Mouse (Mus musculus): ENCODE results near the gene Runx3.
"Not testable (repeated sequence)": the region's sequence is repeated elsewhere in the genome, so short reads cannot be mapped to it uniquely, and the experiment has no call there.

The Runx3 gene

DNA sequence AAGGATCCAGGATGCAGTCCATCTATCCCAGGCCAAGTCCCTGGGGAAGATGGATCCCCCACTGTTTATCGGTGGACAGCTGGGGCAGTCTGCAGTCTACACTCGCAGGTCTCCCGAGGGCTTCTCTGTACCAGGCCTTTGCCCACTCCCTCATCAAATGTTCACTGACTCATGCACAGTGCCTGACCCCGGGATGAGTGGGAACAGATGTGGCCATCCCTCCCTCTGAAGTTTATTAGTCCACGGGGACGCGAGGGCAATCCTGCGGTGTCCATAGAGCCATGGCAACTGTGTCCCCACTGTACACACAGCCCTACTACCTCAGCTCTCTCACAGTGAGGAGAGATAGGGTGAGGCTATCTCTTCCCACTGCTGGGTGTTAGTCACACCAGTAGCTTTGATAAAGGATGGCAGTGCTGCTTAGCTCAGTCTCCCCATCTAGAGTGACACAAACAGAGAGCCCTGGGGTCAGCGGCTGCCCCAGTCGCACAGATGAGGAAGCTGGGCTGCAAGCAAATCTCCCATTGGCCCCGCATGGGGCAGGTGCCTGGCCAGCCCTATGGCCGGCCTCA is 50.9 kb downstream of the Runx3 start:
- no peak for DNase-seq (ENCODE audit: low spot score in 2 of 2)

DNA sequence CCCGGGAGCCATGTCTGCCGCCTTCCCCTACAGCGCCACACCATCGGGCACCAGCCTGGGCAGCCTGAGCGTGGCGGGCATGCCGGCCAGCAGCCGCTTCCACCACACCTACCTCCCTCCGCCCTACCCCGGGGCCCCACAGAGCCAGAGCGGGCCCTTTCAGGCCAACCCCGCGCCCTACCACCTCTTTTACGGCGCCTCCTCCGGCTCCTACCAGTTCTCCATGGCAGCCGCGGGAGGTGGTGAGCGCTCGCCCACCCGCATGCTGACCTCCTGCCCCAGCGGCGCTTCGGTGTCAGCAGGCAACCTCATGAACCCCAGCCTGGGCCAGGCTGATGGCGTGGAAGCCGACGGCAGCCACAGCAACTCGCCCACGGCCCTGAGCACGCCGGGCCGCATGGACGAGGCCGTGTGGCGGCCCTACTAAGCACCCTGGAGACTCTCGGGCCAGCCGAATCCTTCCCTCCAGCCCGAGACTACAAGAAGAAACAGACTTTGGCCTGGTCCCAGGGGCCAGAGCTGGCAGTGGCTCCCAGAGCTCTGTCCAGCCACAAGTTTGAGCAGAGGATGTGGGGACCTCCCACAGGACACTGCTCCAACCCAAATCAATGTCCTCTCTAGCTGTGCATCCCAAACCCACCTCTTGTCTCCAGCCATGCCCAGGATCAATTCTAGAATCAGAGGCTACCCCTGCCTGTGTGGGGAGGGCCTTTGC is 55.1 kb downstream of the Runx3 start:
- no peak for DNase-seq (ENCODE audit: low spot score in 2 of 2)

DNA sequence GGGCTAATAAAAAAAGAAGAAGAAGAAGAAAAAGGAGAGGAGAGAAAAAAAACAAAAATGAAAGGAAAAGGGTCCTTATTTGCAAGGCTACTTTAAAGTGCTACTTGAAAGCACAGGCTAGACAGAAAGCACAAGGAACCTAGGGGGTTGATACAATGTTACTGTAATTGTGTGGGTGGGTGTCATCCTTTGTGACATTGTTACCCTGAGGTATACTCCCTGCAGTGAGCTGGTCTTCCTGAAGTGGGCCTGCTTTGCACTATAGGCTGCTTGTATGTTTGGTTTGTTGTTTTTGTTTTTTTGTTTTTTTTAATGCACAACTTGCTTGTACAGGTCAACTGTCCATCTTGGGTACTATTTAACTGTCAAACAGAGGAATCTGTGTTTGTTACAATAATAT is 57.1 kb downstream of the Runx3 start:
- DNase-seq (ENCODE audit: low spot score in 2 of 2), result no peak

DNA sequence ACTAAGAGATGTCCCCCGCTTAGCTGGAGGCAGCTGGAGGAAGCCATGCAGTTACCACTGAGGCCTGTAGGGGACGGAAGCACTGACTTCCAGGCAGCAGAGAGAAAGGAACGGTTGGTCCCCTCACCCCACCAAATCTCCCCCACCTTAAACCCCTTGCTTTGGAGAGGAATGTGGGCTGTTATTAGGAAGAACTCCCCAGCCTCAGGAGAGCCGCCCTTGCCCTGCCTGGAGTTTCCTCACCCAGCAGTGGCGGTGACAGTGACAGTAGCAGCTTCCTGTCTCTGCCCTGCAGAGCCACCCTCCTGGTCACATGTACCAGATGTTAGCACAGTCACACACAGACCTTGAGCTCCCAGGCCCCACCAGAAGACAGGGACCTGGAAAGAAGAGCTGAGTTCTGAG is 58.6 kb downstream of the Runx3 start:
- no peak for DNase-seq (ENCODE audit: low spot score in 2 of 2)

DNA sequence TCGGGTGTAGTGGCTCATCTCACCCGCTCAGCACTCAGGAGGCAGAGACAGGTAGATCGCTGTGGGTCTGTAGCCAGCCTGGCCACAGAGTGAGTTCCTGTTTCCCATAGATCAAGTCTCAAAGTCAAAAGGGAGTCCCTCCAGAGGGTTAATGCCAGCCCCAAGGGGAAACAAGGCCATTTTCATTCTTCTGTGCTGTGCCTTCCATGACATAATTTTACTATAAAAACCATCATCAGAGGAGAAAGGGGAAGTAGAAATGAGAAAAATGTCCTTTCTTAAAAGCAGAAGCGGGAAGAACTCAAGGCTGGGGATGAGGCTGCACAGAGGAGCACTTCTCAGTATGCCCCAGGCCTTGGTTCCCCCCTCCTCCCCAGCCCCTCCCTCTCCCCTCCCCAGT is 61.4 kb downstream of the Runx3 start:
- no peak for DNase-seq (ENCODE audit: low spot score in 2 of 2)

DNA sequence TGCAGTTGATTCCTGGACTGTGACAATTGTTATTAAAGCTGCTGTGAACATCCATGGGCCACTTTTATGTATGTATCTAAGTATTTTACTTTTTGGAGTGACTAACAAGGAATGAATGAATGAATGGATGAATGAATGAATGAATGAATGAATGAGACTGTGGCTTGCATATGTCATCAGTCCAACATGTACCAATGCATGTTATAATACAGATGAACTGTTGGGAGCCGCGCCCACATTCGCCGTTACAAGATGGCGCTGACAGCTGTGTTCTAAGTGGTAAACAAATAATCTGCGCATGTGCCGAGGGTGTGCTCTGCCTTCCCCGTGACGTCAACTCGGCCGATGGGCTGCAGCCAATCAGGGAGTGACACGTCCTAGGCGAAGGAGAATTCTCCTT is 63.8 kb downstream of the Runx3 start:
- not testable (repeated sequence) for DNase-seq (ENCODE audit: low spot score in 2 of 2)

DNA sequence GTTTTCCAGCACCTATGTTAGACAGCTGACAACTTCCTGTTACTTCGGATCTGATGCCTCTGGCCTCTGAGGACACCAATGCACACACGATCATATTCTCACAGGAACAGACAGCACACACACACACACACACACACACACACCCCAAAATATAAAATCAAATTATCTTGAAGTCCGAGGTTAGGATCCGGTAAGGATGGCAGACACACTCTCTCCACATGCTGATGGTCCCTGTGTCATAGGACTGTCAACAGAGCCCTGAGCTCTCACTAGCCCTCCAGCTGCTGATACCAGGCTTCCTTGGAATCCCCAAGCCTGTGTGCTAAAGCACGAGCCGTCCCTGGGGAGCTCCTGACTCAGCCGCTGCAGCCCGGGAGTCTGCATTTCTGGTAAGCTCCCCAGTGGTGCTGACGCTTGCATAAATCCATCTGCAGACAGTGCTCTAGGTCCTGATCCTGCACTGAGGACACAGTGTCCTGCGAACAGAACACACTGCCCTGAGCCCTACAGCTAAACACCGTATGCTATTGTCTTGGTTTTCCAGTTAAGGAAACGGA is 69.1 kb downstream of the Runx3 start:
- no peak for DNase-seq (ENCODE audit: low spot score in 2 of 2)

DNA sequence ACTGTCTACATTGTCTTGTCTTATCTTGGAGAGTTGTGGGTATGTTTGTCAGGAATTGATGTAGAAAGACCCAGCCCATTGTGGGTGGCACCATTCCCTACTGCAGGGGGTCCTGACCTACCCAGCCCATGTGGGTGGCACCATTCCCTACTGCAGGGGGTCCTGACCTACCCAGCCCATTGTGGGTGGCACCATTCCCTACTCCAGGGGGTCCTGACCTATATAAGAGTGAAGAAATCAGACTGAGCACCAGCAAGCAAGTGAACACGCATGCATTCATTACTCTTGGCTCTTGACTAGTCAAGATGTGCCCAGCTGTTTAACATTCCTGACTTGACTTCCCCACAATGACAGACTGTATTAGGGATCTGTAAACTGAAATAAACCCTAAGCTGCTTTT is 69.9 kb downstream of the Runx3 start:
- no peak for DNase-seq (ENCODE audit: low spot score in 2 of 2)

DNA sequence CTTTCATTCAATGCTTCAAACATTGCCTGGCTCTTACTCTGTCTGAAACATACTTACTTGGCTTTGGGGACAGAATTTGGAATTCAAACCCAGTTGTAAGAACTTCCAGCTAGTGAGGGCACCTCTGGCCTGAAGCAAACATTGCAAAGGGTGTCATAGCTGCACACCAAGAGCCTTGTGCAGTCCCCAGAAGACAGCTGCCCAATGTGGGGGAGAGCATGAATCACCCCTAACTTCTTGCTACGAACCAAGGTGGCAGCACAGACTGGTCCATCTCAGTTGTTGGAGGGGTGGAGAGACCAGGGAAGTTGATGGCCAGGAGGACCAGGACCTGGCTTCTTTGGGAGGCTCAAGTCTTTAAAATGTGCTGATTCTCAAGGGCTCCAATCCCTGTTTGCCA is 70.7 kb downstream of the Runx3 start:
- DNase-seq (ENCODE audit: low spot score in 2 of 2), result no peak

DNA sequence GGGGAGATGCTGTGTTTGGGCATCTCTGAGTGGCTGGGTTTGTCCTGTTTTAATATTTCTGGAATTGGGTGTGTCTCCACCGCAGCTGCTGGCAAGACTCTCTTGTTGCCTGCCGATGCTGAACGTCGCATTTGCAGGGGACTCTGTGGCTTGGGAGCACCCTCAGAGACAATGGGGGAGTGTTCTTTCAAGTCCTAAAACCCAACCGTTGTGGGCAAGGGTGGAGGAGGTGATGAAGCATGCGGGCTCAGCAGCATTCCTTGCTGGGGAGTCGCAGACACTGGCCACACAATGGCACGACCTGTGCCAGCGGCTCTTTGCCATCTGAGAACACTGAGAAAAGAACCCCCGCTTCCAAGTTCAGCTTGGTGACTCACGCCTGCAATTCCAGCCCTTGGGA is 71.2 kb downstream of the Runx3 start:
- DNase-seq (ENCODE audit: low spot score in 2 of 2), result no peak

DNA sequence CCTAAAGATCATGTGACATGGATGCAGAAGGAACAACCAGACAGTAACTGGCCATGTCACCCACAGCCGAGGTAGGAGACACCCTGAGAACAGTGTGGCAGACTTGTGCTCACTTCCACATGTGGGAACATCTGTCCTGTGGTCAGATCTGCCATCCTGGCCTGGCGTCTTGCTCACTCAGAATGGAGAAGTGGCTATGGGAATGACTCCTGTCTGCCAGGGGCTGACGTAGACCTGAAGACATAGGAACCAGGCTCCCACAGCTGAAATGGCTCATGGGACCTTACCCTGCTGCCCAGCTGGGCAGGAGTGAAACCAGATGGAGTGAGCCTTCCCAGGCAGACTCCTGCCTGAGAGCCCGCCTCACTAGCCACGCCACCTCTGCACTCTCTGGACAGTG is 72.4 kb downstream of the Runx3 start:
- DNase-seq (ENCODE audit: low spot score in 2 of 2), result no peak

DNA sequence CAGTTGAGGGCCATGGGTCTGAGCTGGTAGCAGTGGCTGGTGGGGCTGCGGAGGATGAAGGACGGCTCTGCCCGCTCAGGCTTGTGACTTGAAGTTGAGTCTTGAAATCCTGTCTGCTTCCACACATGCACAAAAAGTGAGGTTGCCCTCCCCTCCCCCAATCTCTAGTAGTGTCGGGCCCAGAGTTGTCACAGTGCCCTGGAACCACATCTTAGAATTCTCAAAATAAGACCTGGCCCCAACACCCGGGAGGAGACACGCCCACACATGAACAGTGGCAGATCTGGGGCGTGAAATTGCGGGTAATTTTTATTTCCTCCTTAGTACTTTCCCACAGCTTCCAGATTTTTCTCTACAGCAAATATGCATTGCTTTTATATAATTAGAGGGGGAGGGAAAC is 77.4 kb downstream of the Runx3 start:
- DNase-seq (ENCODE audit: low spot score in 2 of 2), result no peak

DNA sequence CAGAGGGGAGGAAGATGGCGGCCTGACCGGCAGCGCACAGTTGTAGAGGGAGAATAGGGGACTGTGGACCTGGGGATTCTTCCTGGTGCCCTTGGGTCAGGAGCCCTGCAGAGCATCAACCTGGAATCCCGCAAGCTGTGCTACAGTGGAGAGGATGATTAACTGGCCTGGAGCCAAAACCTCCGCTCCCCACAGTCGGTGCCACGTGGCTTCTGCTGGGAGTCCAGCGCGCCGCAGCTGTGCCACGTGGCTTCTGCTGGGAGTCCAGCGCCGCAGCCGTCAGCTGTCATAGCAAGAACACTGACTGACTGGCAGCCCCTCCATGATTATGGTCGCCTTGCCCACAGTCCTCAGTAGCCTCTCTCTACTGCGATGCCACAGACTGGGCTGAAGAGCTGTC is 81.3 kb downstream of the Runx3 start:
- no peak for DNase-seq (ENCODE audit: low spot score in 2 of 2)

DNA sequence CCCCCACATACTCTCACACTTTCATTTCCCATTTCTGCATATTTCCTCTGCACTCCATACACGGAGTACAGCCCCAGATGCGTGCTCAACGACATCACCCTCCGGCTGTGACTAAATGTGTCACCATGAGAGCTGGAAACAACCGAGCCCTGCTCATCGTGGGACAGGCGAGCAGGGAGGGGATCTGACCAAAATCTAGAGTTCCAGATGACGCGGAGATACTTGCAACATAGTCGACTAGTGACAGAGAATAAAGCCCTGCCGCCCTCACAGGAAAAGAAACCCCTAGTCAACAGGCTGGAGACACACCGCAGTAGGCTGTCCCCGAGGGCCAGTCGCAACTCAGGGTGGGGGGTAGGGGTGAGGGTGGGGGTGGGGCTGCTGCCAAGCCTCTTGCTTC is 82.8 kb downstream of the Runx3 start:
- DNase-seq (ENCODE audit: low spot score in 2 of 2), result no peak

DNA sequence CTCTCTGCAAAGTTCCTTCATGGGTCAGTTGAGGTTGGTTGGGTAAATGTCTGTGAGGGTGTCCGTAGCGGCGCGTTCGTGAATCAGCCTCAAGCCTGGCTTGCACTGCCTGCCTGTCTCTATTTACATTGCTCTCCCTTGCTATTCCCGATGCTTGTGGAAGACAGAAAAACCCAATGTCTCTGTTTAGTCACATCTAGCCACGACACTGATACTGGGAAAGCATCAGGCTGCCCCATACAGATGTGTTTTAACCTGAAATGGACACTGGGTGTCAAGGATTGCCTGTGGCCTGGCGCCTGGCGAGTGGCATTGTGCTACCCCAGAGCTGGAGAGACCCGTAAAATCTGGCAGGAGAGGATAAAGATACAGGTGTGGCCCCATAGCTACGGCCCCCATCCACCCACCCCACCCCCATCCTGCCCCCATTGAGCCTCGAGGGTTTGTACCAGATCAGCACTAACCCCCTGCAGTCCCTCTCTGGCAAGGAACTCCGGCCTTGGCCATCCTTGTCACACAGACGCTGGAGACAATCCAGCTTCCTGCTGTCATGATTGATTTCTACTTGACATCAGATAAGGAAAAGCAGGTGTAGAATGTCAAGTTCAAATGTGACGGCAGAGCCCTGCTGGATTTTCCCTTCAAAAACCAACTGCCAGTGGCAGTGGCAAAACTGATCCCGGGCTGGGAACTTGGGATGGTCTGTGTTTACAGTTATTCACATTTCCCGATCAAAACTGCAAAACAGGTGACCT is 83.5 kb downstream of the Runx3 start:
- DNase-seq (ENCODE audit: low spot score in 2 of 2), result no peak

DNA sequence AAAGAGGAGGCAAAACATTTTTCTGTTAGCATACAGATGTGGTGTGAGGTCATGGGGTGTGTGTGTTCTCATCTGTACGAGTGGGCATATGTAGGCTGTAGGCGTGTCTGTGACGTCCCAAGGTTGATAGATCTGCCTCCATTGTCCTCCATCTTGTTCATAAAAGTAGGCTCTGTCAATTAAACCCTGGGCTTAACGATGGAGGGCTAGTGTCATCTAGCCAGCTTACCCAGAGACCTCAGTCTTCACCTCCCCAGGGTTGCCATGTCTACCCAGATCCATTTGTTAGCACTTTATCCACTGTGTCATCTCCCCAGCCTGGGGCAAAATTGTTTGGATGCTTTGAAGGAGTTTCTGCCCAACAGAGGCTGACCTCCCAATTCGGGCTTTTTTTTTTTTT is 84.2 kb downstream of the Runx3 start:
- DNase-seq (ENCODE audit: low spot score in 2 of 2), result no peak

DNA sequence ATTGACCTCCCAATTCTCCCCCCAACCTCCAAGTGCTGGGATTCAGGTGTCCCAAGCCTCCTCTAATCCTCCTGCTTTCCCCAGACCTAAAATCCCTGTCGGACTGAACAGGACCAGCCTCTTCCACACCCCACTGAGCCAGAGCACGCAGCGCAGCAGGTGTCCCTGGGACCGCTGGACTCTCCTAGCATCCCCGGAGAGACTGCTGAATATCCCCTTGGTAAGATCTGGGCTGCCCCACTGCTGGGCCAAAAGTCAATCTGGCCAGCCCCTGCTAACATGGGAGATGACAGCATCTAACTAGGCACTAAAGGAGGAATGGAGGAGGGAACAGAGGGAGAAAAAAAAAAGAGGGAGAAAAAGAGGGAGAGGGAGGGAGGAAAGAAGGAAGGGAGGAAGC is 84.8 kb downstream of the Runx3 start:
- no peak for DNase-seq (ENCODE audit: low spot score in 2 of 2)

DNA sequence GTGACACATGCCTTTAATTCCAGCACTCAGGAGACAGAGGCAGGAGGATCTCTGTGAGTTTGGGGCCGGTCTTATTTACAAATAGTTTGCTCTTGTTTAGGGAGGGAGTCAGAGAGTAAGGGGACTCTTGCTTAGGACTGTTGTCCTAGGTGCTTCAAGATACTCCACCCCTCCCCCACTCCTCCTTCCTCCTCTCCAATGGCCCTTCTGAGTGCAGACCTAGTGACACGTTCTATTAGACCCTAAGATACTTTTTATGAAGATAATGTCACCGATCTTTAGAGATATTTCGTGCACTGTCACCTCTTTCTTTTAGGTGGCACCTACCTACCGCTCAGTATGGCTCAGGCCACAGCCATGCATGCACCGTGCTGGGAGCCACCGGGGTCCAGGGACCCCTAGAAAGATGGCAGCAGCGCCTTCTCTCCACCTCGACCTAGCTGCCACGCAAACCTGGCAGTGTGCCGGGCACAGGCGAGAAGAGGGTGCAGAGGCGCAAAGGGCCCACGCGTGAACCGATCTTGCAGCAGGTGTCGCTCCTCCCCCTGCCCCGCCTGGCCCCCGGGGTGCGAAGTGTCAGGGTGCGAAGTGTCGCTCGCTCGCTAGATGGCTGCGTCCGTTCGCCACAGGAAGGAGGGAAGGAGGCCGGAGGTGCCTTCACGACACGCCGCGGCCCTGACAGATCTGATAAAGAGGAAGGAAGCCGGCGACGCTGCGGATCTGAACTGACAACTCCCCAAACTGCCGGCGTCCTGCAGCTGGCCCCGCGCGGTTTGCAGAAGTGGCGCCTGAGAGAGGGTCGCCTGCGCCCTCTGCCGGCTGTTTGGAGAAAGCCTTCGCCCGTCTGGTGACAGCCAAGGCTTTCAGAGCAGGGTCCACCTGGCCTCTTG is 85.5 kb downstream of the Runx3 start:
- peak; percentile 75 to 89 for DNase-seq (ENCODE audit: low spot score in 2 of 2)

DNA sequence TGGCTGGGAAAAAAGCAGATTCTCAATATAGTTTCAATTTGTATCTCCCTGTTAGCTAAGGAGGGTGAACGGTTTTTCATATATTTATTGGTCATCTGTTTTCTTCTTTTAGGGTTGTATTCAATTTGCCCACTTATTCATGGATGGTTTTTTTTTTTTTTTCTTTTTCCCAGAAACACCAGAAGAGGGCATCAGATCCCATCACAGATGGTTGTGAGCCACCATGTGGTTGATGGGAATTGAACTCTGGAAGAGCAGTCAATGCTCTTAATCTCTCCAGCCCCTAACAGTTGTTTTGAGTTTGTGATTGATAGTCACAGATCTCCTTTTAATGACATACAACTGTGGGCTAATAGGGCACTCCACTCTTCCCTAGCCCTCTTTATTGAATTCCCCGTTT is 89.4 kb downstream of the Runx3 start:
- no peak for DNase-seq (ENCODE audit: low spot score in 2 of 2)

DNA sequence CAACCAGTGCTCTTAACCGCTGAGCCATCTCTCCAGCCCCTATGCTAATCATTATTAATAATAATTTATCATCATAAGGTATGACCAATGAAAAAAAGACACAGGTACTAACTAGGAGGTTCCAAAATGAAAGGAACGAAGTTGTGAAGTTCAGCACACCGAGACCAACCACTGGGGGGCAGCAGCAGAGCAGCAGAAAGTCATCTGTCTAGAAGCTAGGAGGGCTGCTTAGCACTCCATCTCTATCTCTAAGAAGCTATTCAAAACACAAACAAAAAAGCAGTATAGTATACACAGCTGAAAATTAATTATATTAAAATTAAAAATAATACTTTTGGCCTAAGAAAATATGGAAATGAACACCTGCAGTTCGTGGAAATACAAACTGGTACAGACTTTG is 99.2 kb downstream of the Runx3 start:
- peak; percentile 44 to 84 for DNase-seq (ENCODE audit: low spot score in 2 of 2)

DNA sequence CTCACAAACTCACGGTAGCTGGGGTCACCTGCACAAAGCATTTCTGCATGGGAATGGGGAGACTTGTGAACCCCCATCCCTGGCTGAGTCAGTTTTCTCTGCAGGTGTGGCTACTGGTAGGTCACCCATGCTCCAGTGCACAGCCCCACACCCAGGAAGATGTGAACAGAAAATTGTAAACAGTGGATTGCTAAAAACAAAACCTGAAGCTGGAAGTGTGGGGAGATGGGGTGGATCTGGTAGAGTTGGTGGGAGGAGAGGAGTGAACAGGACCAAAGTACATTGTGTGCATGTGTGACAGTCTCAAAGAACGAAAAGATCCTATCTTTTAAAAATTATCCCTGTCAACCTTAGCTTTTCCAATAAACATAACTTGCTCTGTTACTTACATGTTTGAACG is 100.2 kb downstream of the Runx3 start:
- no peak for DNase-seq (ENCODE audit: low spot score in 2 of 2)

Data from urinary bladder, postnatal 4 days (tissue).